Mouse (Mus musculus): ENCODE data around the gene Socs7. TPM values are rescaled to one million over a fixed set of nuclear protein-coding genes. Genes with fewer than 3 reads are reported as not detected.
A peak's percentile ranks its signal among the peaks of the same experiment; 100 is the strongest.

The Socs7 gene
- polyA plus RNA-seq, 1 experiment from 2014 or later, result 3.2 TPM

DNA sequence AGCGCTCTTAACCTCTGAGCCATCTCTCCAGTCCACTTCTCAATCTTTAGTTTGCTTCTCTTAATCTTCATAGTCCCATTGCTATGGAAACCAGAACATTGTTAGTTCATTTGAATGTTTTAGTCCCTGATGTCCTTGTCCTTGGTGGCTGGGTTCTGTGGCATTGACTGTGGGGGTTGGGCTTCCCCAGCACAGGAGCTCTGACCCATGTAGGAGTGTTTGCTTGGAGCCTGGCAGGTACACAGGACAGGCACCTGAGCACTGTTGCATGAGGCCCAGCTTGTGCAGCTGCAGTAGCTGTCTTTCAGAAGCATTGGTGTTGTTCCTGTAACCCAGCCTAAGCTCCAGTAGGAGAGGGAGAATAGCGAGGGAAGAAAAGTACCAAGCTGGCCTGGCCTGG, 25.5 kb downstream of the Socs7 start:
- DNase-seq (ENCODE audit: low spot score) (no peak), ATAC-seq (ENCODE audit: insufficient read depth, low FRiP score, low TSS enrichment) (no peak)
- Histone ChIP-seq H3K27ac (ENCODE audit: low read depth, low read length) (no peak overlapping the region), H3K9me3 (ENCODE audit: control insufficient read depth, low read length) (no peaks in the 10 kb centered on the region), H3K4me1 (ENCODE audit: control insufficient read depth, insufficient read depth, low read length) (no peaks in the 10 kb centered on the region), H3K27me3 (ENCODE audit: control insufficient read depth, insufficient read depth, low read length) (no peaks in the 10 kb centered on the region), H3K9ac (ENCODE audit: low read length) (no peak overlapping the region), H3K36me3 (ENCODE audit: control insufficient read depth, insufficient read depth, low read length) (peaks cover 17% of the 10 kb centered on the region), H3K4me2 (ENCODE audit: low read depth) (no peak overlapping the region), H3K4me3 (ENCODE audit: low read depth, low read length) (no peak overlapping the region)
- WGBS, result 95% methylated on average over 2 of the region's 2 CpGs

DNA sequence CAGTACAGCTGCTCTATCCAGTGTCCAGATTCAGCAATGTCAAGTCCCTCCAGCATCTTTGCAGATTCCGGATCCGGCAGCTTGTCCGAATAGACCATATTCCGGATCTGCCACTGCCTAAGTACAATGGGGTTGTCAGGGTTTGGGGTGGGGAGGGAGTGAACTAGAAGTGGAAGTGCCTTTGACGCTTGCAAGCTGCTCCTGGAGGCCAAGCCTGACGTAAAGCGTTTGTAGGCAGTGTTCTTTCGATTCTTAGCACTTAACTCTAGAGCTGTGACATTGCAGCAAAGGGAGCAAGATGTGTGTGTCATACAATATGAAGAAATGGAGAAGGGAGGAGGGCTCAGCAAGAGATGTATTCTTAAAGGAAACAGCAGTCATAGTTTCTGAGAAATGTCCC, 26.8 kb downstream of the Socs7 start:
- DNase-seq (ENCODE audit: low spot score) (no peak), ATAC-seq (ENCODE audit: insufficient read depth, low FRiP score, low TSS enrichment) (no peak)
- Histone ChIP-seq H3K9me3 (ENCODE audit: control insufficient read depth, low read length) (no peaks in the 10 kb centered on the region), H3K4me2 (ENCODE audit: low read depth) (no peak overlapping the region), H3K27me3 (ENCODE audit: control insufficient read depth, insufficient read depth, low read length) (no peaks in the 10 kb centered on the region), H3K36me3 (ENCODE audit: control insufficient read depth, insufficient read depth, low read length) (peaks cover 12% of the 10 kb centered on the region), H3K4me1 (ENCODE audit: control insufficient read depth, insufficient read depth, low read length) (no peaks in the 10 kb centered on the region), H3K4me3 (ENCODE audit: low read depth, low read length) (no peak overlapping the region), H3K27ac (ENCODE audit: low read depth, low read length) (no peak overlapping the region), H3K9ac (ENCODE audit: low read length) (no peak overlapping the region)
- WGBS, result 87% methylated on average over 8 of the region's 8 CpGs

DNA sequence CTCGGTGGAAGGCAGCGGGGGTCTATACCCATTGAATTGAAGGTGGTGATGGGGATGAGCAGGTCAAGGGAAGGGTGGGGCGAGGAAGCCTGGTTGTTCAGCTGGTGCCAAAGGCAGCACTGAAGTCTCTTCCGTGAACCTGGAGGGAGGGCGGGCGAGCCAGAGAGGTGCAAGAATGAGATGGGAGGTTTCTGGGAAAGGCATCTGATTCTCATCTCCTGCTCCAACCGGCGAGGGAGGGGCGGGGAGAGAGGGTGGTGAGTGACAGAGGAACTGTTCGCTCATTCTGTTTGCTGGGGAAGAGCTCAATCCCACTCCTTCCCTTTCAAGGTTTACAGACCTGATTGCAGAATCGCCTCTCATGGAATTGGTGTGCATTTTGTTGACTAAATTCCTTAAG, 31.3 kb downstream of the Socs7 start:
- Histone ChIP-seq H3K27me3 (ENCODE audit: control insufficient read depth, insufficient read depth, low read length) (no peaks in the 10 kb centered on the region), H3K9me3 (ENCODE audit: control insufficient read depth, low read length) (no peaks in the 10 kb centered on the region), H3K9ac (ENCODE audit: low read length) (no peak overlapping the region), H3K36me3 (ENCODE audit: control insufficient read depth, insufficient read depth, low read length) (peaks cover 10% of the 10 kb centered on the region), H3K4me3 (ENCODE audit: low read depth, low read length) (no peak overlapping the region), H3K27ac (ENCODE audit: low read depth, low read length) (no peak overlapping the region), H3K4me2 (ENCODE audit: low read depth) (no peak overlapping the region), H3K4me1 (ENCODE audit: control insufficient read depth, insufficient read depth, low read length) (no peaks in the 10 kb centered on the region)
- DNase-seq (ENCODE audit: low spot score) (no peak), ATAC-seq (ENCODE audit: insufficient read depth, low FRiP score, low TSS enrichment) (no peak)
- 77% methylated on average over 11 of the region's 11 CpGs for WGBS

DNA sequence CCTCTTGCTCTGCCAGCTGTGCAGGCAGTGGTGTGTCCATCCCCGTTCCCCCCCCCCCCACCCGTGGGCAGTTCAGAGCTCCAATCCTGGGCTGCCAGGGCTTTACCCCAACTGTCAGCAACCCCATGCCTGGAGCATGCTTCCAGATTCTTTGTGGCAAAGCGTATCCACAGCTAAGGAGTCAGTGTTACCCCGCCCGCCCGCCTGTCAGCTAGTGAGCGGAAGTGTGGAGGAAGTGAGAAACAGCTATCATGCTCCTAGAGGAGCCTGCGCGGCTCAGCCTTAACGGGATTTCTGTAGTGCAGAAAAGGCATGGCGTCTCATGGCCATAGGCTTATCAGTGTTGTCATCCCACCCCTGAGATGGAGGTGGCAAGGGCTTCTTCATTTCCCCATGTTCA, 31.8 kb downstream of the Socs7 start:
- Histone ChIP-seq H3K27ac (ENCODE audit: low read depth, low read length) (no peak overlapping the region), H3K27me3 (ENCODE audit: control insufficient read depth, insufficient read depth, low read length) (no peaks in the 10 kb centered on the region), H3K4me2 (ENCODE audit: low read depth) (no peak overlapping the region), H3K4me3 (ENCODE audit: low read depth, low read length) (no peak overlapping the region), H3K9me3 (ENCODE audit: control insufficient read depth, low read length) (no peaks in the 10 kb centered on the region), H3K4me1 (ENCODE audit: control insufficient read depth, insufficient read depth, low read length) (no peaks in the 10 kb centered on the region), H3K36me3 (ENCODE audit: control insufficient read depth, insufficient read depth, low read length) (peaks cover 10% of the 10 kb centered on the region), H3K9ac (ENCODE audit: low read length) (no peak overlapping the region)
- 85% methylated on average over 11 of the region's 11 CpGs for WGBS
- ATAC-seq (ENCODE audit: insufficient read depth, low FRiP score, low TSS enrichment) (no peak), DNase-seq (ENCODE audit: low spot score) (no peak)

DNA sequence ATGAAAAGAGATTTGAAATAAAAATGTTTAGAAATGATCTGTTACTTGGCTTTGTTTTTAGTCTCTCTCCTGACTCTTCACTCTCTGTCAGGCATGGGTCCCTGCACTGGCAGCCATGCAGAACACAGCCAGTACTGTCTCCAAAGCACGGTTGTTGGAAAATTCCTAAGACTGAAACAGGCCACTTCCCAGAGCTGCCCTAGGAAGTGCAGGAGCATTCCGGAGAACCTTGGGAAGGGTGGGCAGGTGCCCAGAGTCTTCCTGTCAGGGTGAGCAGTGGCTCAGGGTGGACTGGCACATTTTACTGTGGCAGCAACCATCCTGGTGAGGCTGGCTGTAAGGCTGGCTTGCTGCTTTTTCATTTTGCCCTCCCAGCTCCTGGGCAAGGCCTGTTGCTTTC, 36.2 kb downstream of the Socs7 start:
- Histone ChIP-seq H3K4me3 (ENCODE audit: low read depth, low read length) (no peak overlapping the region), H3K4me1 (ENCODE audit: control insufficient read depth, insufficient read depth, low read length) (peaks cover 9% of the 10 kb centered on the region; the same call in 1 of the 2 replicates), H3K36me3 (ENCODE audit: control insufficient read depth, insufficient read depth, low read length) (no peaks in the 10 kb centered on the region; the same call in 1 of the 2 replicates), H3K9ac (ENCODE audit: low read length) (no peak overlapping the region), H3K4me2 (ENCODE audit: low read depth) (no peak overlapping the region), H3K27ac (ENCODE audit: low read depth, low read length) (no peak overlapping the region), H3K9me3 (ENCODE audit: control insufficient read depth, low read length) (no peaks in the 10 kb centered on the region), H3K27me3 (ENCODE audit: control insufficient read depth, insufficient read depth, low read length) (no peaks in the 10 kb centered on the region)
- DNase-seq (ENCODE audit: low spot score) (no peak), ATAC-seq (ENCODE audit: insufficient read depth, low FRiP score, low TSS enrichment) (no peak)
- WGBS, result 79% methylated on average over 2 of the region's 2 CpGs

DNA sequence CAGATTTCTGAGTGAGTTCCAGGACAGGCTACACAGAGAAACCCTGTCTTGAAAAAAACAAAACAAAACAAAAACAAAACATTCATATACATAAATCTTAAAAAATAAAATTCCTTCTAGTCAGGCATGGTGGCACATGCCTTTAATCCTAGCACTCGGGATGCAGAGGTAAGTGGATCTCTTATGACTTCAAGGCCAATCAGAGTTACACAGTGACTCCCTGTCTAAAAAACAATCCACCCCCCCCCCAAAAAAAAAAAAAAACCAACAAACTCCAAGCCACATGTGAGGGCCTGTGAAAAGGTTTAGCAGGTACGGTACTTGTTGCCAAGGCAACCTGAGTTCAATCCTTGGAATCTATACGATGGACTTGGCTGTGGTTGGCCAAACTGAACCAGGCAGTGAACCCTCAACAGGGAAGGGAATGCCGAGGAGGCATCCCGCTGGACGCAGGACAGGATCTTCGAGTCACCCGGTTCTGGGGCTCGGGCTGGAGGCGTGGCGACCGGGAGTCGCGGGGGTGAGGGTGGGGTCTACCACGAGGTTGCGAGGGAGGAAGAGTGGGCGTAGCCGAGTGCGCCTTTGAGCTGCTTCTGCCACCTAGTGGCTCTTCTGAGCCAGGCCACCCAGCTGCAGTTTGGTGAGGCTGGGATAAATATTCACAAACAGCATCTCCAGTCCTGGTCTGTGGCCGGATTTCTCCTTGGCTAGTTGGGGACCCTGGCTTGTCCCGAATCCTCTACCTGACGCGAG, 37.8 kb downstream of the Socs7 start:
- Histone ChIP-seq H3K4me2 (ENCODE audit: low read depth) (peak overlapping the region; percentile 42), H3K27me3 (ENCODE audit: control insufficient read depth, insufficient read depth, low read length) (no peaks in the 10 kb centered on the region), H3K4me1 (ENCODE audit: control insufficient read depth, insufficient read depth, low read length) (peaks cover 15% of the 10 kb centered on the region), H3K4me3 (ENCODE audit: low read depth, low read length) (peak overlapping the region; percentile 17), H3K9me3 (ENCODE audit: control insufficient read depth, low read length) (no peaks in the 10 kb centered on the region), H3K27ac (ENCODE audit: low read depth, low read length) (no peak overlapping the region), H3K9ac (ENCODE audit: low read length) (no peak overlapping the region), H3K36me3 (ENCODE audit: control insufficient read depth, insufficient read depth, low read length) (no peaks in the 10 kb centered on the region; the same call in 1 of the 2 replicates)
- peak; percentile 88 for DNase-seq (ENCODE audit: low spot score)
- WGBS, result 4% methylated on average over 23 of the region's 23 CpGs
- ATAC-seq (ENCODE audit: insufficient read depth, low FRiP score, low TSS enrichment), result peak; percentile 66; the same call in 1 of the 2 replicates

DNA sequence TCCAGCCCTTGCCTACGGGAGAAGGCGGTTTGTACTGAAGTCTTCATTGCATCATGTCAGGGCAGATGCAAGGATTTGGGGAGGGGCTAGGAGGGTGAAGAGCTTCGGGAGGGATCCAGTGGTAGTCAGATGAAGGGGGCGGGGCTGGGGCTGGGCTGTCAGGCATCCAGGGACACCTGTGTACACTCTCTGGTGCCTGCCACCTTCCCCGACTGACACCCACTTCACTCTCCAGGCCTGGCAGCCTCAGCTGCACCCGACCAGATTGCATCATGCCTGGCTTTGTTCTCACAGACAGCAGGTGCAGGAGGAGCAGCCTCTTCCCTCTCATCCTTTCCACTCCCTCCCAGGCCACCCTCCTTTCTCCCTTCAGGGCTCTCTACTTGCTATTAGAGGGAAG, 38.7 kb downstream of the Socs7 start:
- Histone ChIP-seq H3K4me2 (ENCODE audit: low read depth) (no peak overlapping the region), H3K4me1 (ENCODE audit: control insufficient read depth, insufficient read depth, low read length) (peaks cover 22% of the 10 kb centered on the region)
- ATAC-seq (ENCODE audit: insufficient read depth, low FRiP score, low TSS enrichment), result no peak

DNA sequence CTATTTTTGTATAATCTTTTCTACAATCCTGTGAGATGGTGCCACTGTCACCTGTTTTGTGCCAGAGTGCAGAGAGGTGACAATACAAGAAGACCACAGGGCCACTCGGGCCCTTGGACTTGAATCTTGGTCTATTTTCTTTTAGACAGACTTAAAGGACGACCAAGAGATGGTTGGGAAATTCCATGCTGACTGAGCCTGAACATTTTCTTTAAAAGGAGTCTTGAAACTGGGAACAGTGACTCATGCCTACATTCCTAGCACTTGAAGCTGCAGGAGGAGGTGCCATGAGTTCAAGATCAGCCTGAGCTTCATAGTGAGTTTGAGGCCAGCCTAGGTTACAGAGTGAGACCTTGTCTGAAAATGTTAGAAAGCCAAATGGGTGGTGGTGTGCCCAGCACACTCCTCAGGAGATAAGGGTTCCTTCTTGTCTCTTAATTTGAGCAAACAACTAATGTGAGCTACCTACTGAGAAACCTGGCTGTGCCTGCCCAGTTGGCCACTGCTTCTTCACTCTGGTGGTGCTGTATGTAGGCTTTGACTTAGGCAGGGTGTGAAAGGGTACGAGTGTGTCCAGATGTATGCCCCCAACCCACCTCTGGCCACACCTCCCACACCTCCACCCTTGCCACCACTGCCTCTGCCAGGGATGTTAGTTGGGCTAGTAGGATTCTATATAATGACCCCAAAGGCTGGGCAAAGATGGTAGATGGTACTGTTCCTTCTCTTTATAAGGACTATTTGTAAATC, 39.5 kb downstream of the Socs7 start:
- no peaks in the 10 kb centered on the region for H3K9me3 ChIP-seq (ENCODE audit: control insufficient read depth, low read length)
- WGBS, result 82% methylated on average over 3 of the region's 3 CpGs
- H3K4me1 ChIP-seq (ENCODE audit: control insufficient read depth, insufficient read depth, low read length), result peaks cover 25% of the 10 kb centered on the region
- peaks cover 9% of the 10 kb centered on the region; the same call in 1 of the 2 replicates for H3K27me3 ChIP-seq (ENCODE audit: control insufficient read depth, insufficient read depth, low read length)
- no peak for DNase-seq (ENCODE audit: low spot score)
- no peak overlapping the region for H3K4me3 ChIP-seq (ENCODE audit: low read depth, low read length)
- no peak overlapping the region for H3K4me2 ChIP-seq (ENCODE audit: low read depth)
- H3K36me3 ChIP-seq (ENCODE audit: control insufficient read depth, insufficient read depth, low read length), result no peaks in the 10 kb centered on the region
- no peak overlapping the region for H3K27ac ChIP-seq (ENCODE audit: low read depth, low read length)
- no peak overlapping the region for H3K9ac ChIP-seq (ENCODE audit: low read length)
- no peak for ATAC-seq (ENCODE audit: insufficient read depth, low FRiP score, low TSS enrichment)

More for the DNA sequence above, 38.7 kb downstream of the Socs7 start:
- Histone ChIP-seq H3K9ac (ENCODE audit: low read length) (0 out of 2 replicates have a peak overlapping the region, but pooled peaks have one; percentile 10), H3K27ac (ENCODE audit: low read depth, low read length) (peak overlapping the region; percentile 49; the same call in 1 of the 2 replicates), H3K36me3 (ENCODE audit: control insufficient read depth, insufficient read depth, low read length) (no peaks in the 10 kb centered on the region; the same call in 1 of the 2 replicates), H3K9me3 (ENCODE audit: control insufficient read depth, low read length) (no peaks in the 10 kb centered on the region), H3K4me3 (ENCODE audit: low read depth, low read length) (no peak overlapping the region), H3K27me3 (ENCODE audit: control insufficient read depth, insufficient read depth, low read length) (peaks cover 4% of the 10 kb centered on the region; the same call in 1 of the 2 replicates)
- WGBS, result 17% methylated on average over 6 of the region's 6 CpGs
- no peak for DNase-seq (ENCODE audit: low spot score)
